Mouse (Mus musculus): ENCODE measurements around the gene Nomo1. TPM values are rescaled to one million over a fixed set of nuclear protein-coding genes. Genes with fewer than 3 reads are reported as not detected.
A peak's percentile ranks its signal among the peaks of the same experiment; 100 is the strongest.

Gene Nomo1
- polyA plus RNA-seq (2015; fragmentation: Nextera tagmentation; extraction: Ambion mirVana): 24.3 and 26.5 TPM in 2 replicates

DNA sequence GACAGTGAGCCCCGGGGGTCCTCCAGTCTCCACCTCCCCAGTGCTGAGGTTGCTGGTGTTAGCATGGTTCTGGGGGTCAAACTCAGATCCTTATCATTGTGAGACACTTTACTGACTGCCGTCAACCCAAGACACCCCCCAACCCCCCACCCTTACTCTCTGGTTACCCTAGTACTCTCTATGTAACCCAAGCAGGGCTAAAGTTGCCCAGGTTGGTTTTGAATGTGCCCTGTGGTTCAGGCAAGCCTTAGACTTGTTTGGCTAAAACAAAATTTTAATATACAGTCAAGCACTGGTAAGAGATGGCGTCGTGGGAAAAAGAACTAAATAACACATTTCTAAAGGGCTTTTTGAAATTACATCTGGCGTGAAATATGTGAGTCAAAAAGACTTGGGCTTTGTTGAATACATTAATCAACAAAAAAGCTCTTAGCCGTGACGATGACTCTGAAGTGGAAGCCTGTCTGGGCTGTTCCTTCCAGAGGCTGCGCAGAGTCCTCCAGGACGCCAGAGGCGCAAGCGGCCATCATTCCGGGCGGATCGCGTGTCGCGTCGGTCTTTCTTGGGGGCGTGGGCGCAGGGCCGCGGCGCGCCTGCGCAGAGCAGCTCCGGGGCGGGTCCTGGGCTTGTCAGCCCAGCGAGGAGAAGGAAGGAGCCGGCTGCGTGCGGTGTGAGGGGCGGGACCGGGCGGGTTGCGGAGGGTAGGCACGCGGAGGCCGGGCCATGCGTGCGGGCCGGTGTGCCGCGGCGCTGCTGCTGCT is at the start of gene Nomo1:
TSS of gene Nomo1 (plus strand) at position 590 of the 761 bp plus-strand sequence.
- WGBS: 6% methylated on average over 44 of the region's 44 CpGs
- Histone ChIP-seq H3K27me3 (no peaks in the 10 kb centered on the region), H3K9me3 (no peaks in the 10 kb centered on the region), H3K36me3 (peaks cover 11% of the 10 kb centered on the region), H3K9ac (peak within 1 kb of the TSS; percentile 90), H3K27ac (no peak within 1 kb of the TSS), H3K4me1 (peaks cover 25% of the 10 kb centered on the region), H3K4me3 (peak within 1 kb of the TSS; percentile 93), H3K4me2 (replicated peaks) (peak within 1 kb of the TSS; percentile 89)
- ATAC-seq (ENCODE audit: low FRiP score, low read depth): peak; percentile 94

DNA sequence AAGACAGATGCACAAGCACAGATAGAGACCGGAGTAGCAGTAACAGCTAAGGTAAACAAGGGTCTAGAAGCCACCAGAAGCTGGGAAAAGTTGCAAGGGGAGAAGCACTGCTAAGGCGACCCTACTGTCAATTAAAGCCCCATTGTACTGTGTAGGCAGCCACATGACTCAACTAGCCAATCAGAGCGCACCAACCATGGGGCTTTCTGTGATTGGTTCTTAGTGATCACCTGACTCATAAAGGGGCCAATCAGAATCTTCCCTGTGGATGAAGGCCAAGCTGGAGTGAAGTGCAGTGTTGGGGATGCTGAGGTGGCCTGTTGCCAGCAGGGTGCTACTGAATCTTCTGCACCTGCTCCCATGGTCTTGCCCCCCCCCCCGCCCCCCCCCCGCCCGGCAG is 46.6 kb upstream of the Nomo1 start:
- Histone ChIP-seq H3K9ac (no peak overlapping the region), H3K4me2 (replicated peaks) (no peak overlapping the region), H3K36me3 (no peaks in the 10 kb centered on the region), H3K4me3 (no peak overlapping the region), H3K4me1 (no peaks in the 10 kb centered on the region), H3K27ac (no peak overlapping the region), H3K9me3 (no peaks in the 10 kb centered on the region), H3K27me3 (no peaks in the 10 kb centered on the region)
- no peak for ATAC-seq (ENCODE audit: low FRiP score, low read depth)
- 69% methylated on average over 6 of the region's 6 CpGs for WGBS

DNA sequence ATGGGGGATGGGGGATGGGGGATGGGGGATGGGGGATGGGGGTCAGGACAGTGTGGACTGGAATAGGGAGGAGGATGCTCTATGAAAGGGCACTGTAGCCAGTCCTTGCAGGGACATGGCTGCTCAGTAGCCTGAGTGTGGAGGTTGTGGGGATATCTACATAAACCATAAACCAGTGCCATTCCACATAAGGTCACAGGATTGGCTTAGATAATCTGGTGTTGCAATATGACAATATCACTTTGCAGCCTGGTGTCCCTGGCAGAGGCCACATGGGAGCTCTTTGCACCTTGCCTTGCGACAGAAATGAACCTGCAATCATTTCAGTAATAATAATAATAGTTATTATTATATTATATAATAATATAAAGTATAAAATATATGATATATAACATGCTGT is 45.2 kb upstream of the Nomo1 start:
- Histone ChIP-seq H3K9me3 (no peaks in the 10 kb centered on the region), H3K27ac (no peak overlapping the region), H3K4me3 (no peak overlapping the region), H3K4me2 (replicated peaks) (no peak overlapping the region), H3K9ac (no peak overlapping the region), H3K27me3 (no peaks in the 10 kb centered on the region), H3K4me1 (no peaks in the 10 kb centered on the region), H3K36me3 (no peaks in the 10 kb centered on the region)
- WGBS: 89% methylated on average over 1 of the region's 1 CpGs
- ATAC-seq (ENCODE audit: low FRiP score, low read depth): no peak

DNA sequence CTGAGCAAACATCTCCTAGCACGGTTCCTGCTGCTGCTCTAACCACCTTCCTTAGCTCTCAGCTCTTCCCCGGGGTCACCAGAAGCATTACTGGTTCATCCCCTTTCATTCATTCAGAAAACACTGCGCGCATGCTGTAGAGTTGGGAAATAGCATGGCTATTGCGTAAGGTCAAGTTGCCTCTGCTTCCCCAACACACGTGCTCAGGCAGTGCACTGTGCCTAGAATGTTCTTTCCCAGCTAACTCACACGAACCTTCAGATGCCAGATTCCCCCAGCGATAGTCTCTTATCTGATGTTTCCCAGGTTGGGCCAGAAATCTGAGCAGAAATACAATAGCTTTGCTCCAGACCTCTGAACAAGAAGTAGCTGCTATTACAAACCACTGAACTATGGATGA is 41.0 kb upstream of the Nomo1 start:
- Histone ChIP-seq H3K4me3 (no peak overlapping the region), H3K9me3 (no peaks in the 10 kb centered on the region), H3K36me3 (no peaks in the 10 kb centered on the region), H3K27me3 (no peaks in the 10 kb centered on the region), H3K4me1 (no peaks in the 10 kb centered on the region), H3K27ac (no peak overlapping the region), H3K9ac (no peak overlapping the region), H3K4me2 (replicated peaks) (no peak overlapping the region)
- ATAC-seq (ENCODE audit: low FRiP score, low read depth): no peak
- 87% methylated on average over 8 of the region's 8 CpGs for WGBS

DNA sequence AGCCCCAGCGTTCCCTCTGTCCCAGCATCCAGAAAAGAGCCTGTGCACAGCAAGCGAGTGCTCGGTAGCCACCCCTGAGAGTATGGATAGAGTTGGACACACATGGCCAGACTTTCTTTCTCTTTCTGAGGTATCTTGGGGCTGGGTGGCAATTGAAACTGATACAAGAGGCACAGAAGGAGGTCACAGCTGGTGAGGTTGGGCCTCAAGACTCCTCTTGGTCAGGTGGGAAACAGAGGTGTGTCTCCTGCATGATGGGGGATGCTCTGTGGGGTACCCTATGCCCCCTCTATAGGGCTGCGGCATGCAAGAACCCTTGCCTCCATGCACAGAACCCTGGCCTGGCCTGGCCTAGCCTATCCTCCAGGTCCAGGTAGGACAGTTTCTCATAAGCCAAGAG is 32.9 kb upstream of the Nomo1 start:
- no peak for ATAC-seq (ENCODE audit: low FRiP score, low read depth)
- H3K4me1 ChIP-seq: no peaks in the 10 kb centered on the region
- H3K4me2 ChIP-seq (replicated peaks): no peak overlapping the region
- H3K9me3 ChIP-seq: no peaks in the 10 kb centered on the region
- H3K4me3 ChIP-seq: no peak overlapping the region
- no peaks in the 10 kb centered on the region for H3K27me3 ChIP-seq
- H3K36me3 ChIP-seq: no peaks in the 10 kb centered on the region
- 86% methylated on average over 4 of the region's 4 CpGs for WGBS
- no peak overlapping the region for H3K9ac ChIP-seq
- no peak overlapping the region for H3K27ac ChIP-seq

DNA sequence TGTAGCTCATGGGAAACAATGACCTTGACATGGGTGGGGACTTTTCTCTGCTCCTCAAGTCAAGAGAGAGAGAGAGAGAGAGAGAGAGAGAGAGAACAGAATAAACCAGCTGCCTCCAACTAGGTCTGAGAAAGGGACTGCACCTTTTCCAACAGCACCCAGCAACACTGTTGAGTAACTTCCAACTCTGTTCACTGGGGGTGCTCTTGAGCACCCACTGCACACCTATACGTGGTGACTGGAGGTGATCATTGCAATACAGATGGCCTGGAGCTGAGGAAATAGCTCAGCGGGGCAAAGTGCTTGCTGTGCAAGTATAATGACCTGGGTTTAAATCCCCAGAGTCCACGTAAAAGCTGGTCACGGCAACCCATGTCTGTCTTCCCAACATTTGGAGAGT is 30.8 kb upstream of the Nomo1 start:
- 39% methylated on average over 4 of the region's 4 CpGs for WGBS
- ATAC-seq (ENCODE audit: low FRiP score, low read depth): no peak

DNA sequence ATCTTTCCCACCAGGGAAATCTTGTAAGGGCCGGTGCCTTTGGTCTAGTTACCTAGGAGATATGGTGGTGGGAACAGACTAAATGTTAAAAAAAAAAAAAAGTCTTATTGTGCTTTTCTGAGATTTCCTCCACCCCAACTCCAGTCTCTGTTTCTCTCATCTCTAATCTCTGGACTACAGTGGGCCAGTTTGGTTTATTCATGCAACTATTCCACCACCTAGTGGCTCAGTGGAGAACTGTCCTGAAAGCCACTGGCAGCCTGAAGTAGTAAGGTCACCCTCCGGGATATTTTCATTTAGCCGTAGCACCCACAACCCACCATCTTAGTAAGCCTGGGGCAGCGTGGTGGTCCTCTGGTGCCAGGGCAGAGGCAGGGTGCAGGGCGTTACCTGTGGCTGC is 23.9 kb upstream of the Nomo1 start:
- H3K4me1 ChIP-seq: peaks cover 18% of the 10 kb centered on the region
- no peak overlapping the region for H3K27ac ChIP-seq
- H3K4me3 ChIP-seq: no peak overlapping the region
- no peak overlapping the region for H3K9ac ChIP-seq
- no peaks in the 10 kb centered on the region for H3K9me3 ChIP-seq
- H3K36me3 ChIP-seq: no peaks in the 10 kb centered on the region
- WGBS: 16% methylated on average over 5 of the region's 5 CpGs
- H3K4me2 ChIP-seq (replicated peaks): no peak overlapping the region
- ATAC-seq (ENCODE audit: low FRiP score, low read depth): peak; percentile 30; the same call in 1 of the 2 replicates
- H3K27me3 ChIP-seq: no peaks in the 10 kb centered on the region; the same call in 1 of the 2 replicates

More for the DNA sequence above, 30.8 kb upstream of the Nomo1 start:
- Histone ChIP-seq H3K27ac (no peak overlapping the region), H3K27me3 (no peaks in the 10 kb centered on the region), H3K9me3 (no peaks in the 10 kb centered on the region), H3K4me3 (no peak overlapping the region), H3K9ac (no peak overlapping the region), H3K36me3 (no peaks in the 10 kb centered on the region), H3K4me2 (replicated peaks) (no peak overlapping the region), H3K4me1 (no peaks in the 10 kb centered on the region)

- Histone ChIP-seq H3K27ac (no peak overlapping the region), H3K4me2 (replicated peaks) (no peak overlapping the region), H3K36me3 (no peaks in the 10 kb centered on the region), H3K9me3 (no peaks in the 10 kb centered on the region), H3K4me1 (peaks cover 18% of the 10 kb centered on the region), H3K9ac (no peak overlapping the region), H3K4me3 (no peak overlapping the region), H3K27me3 (no peaks in the 10 kb centered on the region; the same call in 1 of the 2 replicates)
- ATAC-seq (ENCODE audit: low FRiP score, low read depth): no peak
Measured at GRCm38 (mm10) chr7:46012121-46012520, 21.4 kb upstream of the Nomo1 start.

DNA sequence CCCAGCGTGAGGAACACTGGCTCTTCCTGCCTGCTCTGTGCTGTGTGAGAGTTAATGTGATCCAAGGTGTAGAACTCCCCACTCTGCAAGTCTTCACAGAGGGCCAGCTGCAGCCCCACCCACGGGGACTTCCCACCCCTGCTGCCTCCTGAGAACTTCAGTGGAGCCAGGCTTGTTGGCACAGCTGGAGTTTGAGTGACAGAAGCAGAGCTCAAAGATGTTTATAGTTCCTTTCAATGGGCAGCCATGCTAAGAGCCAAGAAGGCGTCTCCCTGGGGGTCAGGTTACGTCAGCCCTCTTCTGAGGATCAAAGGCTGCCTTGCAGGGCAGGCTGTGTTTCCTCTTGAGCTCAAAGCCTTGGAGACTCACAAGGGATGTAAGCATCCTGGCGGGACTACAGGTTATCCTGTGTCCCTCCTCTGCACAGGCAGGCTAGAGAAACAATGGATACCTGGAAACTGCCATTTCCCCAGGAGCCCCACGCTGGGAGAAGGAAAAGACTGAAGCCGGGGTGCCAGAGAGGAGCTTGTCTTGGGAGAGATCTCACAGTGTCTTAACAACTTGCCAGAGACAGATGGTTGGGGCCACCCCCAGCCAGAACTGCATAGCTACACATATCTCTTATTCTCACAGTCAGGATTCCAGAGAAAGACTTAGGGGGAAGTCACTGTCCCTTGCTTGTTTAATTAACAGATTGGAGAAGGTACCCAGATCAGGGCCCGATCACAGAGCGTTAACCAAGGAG is 20.1 kb upstream of the Nomo1 start:
- peak overlapping the region; percentile 31 for H3K9ac ChIP-seq
- H3K27me3 ChIP-seq: no peaks in the 10 kb centered on the region
- no peak overlapping the region for H3K4me2 ChIP-seq (replicated peaks)
- peaks cover 18% of the 10 kb centered on the region for H3K4me1 ChIP-seq
- peak; percentile 66 for ATAC-seq (ENCODE audit: low FRiP score, low read depth)
- H3K27ac ChIP-seq: peak overlapping the region; percentile 71; the same call in 1 of the 2 replicates
- H3K9me3 ChIP-seq: no peaks in the 10 kb centered on the region
- H3K4me3 ChIP-seq: no peak overlapping the region
- H3K36me3 ChIP-seq: no peaks in the 10 kb centered on the region
- WGBS: 23% methylated on average over 9 of the region's 9 CpGs

- Histone ChIP-seq H3K36me3 (no peaks in the 10 kb centered on the region), H3K4me1 (peaks cover 16% of the 10 kb centered on the region), H3K4me3 (no peak overlapping the region), H3K27ac (no peak overlapping the region), H3K4me2 (replicated peaks) (no peak overlapping the region), H3K9me3 (no peaks in the 10 kb centered on the region), H3K27me3 (no peaks in the 10 kb centered on the region), H3K9ac (no peak overlapping the region)
- ATAC-seq (ENCODE audit: low FRiP score, low read depth): no peak
- WGBS: 73% methylated on average over 3 of the region's 3 CpGs
Measured at GRCm38 (mm10) chr7:46019594-46019993, 13.9 kb upstream of the Nomo1 start.

- peak; percentile 70; the same call in 1 of the 2 replicates for ATAC-seq (ENCODE audit: low FRiP score, low read depth)
- peaks cover 16% of the 10 kb centered on the region for H3K4me1 ChIP-seq
- 15% methylated on average over 4 of the region's 4 CpGs for WGBS
Measured at GRCm38 (mm10) chr7:46021951-46022350, 11.5 kb upstream of the Nomo1 start.

GRCm38 (mm10) chr7:46025436-46025835 is 8.1 kb upstream of the Nomo1 start:
- no peak overlapping the region for H3K4me3 ChIP-seq
- no peak overlapping the region for H3K9ac ChIP-seq
- ATAC-seq (ENCODE audit: low FRiP score, low read depth): no peak
- no peaks in the 10 kb centered on the region for H3K9me3 ChIP-seq
- H3K27ac ChIP-seq: no peak overlapping the region
- H3K27me3 ChIP-seq: no peaks in the 10 kb centered on the region
- 67% methylated on average over 9 of the region's 9 CpGs for WGBS
- no peaks in the 10 kb centered on the region for H3K36me3 ChIP-seq
- peaks cover 16% of the 10 kb centered on the region for H3K4me1 ChIP-seq
- H3K4me2 ChIP-seq (replicated peaks): no peak overlapping the region

More at GRCm38 (mm10) chr7:46021951-46022350, 11.5 kb upstream of the Nomo1 start:
- Histone ChIP-seq H3K36me3 (no peaks in the 10 kb centered on the region), H3K27ac (no peak overlapping the region), H3K9me3 (no peaks in the 10 kb centered on the region), H3K4me2 (replicated peaks) (no peak overlapping the region), H3K9ac (no peak overlapping the region), H3K4me3 (no peak overlapping the region), H3K27me3 (no peaks in the 10 kb centered on the region)
